Mouse (Mus musculus) spleen, postnatal 10 days (tissue): ENCODE results near the gene Ankrd60.
A peak's percentile ranks its signal among the peaks of the same experiment; 100 is the strongest.

Experiments
- DNase-seq, 2 experiments: peaks; one replicate each; pipeline ENCODE4 v3.0.0; 2021 to 2022; ENCODE audit warnings: low spot score in 2 of 2

The Ankrd60 gene

DNA sequence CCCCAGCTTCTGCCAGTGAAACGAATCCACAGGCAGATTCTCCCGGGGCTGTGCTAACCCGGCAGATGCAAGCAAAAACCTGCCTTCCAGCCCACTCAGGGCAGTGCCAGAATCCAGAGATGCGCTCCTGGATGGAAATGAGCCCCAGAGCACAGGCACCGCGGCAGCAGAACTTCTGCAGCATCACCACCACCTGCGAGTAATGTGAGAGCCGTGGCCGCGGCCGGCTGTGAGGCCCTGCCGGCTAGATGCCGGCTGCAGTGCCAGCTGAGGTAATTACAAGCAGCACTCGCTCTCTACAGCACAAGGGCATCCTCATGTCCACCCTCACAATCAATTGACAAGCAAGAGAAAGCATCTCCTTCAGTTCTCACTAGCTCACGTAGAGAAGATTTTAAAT lies 6.2 kb upstream of the Ankrd60 start:
- DNase-seq, result no peak

DNA sequence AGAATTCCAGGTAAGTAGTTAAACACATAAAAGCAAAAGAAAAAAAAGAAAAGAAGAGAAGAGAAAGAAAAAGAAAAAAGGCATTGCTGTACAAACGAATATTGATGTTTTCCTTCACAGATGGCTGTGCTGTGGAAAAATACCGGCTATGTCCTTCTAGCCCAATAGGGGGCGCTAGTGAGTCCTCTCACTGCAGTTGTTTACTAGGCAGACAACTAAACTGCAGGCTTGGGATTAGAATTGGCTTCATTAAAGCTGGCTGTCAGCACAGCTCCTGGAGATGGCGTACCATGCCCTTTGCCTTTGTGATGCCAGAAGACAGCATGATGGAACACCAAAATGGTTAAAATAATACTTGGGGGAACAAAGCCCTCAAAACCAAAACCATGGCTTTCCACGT lies 5.3 kb upstream of the Ankrd60 start:
- DNase-seq, result peak; percentile 33 to 64

DNA sequence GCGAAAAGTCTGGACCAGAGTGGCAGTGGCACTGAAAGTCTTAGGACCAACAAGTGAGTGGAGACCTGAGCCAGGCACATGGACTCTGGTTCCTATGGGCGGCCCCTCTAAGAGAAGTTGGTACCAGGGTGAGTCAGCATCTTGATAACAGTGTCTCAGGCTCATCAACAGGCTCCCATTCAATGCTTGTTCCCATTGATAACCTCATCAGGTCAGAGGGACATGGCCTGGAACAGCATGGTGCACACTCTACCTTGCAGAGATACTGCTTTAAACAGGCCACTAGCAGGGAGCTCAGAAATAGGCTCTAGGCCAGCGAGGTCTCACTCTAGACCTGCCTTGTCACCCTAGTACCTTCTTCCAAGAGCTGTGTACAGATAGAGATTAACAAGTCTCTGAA lies 4.7 kb upstream of the Ankrd60 start:
- no peak for DNase-seq

DNA sequence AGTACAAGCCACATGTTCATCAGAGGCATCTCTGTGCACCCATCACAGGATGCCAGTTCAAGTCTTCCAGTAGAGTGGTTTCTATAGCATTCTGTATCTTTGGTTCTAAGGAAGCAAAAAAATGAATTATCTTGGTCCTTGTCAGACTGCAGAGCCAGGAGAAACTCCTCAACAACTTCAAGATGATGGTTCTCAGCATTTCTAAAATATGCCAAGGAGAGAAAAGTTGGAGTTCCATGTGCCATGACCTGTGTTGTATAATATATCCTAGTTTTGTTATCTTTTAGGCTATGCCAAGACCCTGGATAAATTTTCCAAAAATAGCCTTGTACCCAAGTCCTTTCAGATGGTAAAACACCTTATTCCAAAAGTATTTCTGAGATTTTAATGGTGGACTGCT lies 2.9 kb upstream of the Ankrd60 start:
- no peak for DNase-seq

DNA sequence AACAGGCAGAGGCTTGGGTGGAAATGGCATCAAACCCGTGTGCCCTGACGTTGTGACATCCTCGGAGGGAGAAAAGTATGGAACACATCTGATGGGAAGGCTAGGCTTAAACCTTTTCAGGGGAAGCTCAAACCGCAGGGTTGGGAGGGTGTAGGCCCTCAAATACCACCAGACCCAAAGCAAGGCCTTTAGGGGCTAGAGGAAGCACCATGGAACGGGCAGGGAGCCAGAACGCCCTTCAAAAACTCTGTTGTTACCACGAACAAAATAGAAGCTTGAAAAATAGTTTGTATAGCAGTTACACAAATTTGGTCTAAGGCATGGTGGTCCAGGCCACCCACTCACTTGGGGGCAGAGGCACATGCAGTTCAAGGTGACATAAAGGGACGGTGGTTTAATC lies 430 bp upstream of the Ankrd60 start:
- DNase-seq, result no peak

DNA sequence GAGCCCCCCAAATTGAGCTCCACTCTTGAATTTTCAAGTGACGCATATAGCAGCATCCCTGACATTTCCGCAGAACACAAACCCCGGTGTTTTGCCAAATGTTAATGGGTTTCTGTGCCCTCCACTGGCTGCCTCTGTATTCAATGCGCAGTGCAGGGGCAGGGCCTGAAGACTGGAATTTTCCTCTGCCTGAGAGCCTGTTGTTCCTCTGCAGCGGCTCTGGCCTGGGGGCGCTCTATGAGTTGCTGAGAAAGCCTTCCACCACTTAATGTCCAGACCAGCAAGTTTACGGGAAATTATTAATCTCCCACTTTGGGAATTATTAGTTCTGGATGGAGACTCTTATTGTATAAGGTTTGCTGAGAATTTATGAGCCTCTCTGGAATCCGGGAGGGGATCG lies 14.0 kb downstream of the Ankrd60 start:
- DNase-seq, result no peak

DNA sequence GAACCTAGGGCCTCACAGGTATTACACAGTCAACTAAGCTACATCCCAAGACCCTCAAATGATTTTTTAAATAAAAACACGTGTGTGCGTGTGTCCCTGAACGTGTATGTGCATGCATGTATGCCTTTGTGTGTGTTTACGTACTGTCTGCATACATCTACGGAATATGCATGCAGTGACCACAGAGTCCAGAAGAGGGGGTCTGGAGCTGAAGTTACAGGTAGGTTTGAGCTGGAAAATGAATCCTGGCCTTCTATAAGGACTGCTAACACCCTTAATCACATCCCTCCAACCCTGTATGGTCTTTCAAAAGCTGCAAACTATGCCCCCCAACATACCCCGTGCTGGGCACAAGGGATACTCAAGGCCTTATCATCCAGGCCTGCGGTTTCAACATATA lies 14.8 kb downstream of the Ankrd60 start:
- no peak for DNase-seq

DNA sequence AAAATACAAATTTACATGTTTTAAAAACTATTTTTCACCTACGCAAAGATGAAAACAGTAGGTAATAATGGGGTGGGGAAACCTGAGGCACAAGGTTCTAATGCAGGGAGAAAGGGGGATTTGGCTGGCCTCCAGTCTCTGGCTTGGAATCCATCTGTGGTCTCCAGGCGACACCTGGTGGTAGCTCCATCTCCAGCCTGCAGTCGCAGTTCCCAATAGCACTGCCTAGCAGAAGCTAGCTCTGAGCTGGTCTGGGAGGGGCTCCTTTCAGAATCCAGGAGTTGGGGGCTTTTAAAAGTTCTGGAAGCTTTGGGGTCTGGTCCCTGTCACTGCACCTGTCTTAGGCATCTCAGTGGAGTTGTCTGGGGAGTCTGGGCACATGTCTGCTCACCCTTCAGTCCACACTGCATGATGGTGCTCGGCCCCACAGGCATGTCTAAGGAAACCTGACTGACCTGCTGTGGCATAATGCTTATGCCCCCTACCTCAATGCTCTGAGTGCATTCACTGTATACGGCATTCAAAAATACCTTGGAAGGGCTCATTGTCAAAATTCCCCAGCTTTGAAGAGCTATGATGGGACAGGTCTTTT lies 16.2 kb downstream of the Ankrd60 start:
- peak in 1 of 2 experiments; percentile 73 for DNase-seq

DNA sequence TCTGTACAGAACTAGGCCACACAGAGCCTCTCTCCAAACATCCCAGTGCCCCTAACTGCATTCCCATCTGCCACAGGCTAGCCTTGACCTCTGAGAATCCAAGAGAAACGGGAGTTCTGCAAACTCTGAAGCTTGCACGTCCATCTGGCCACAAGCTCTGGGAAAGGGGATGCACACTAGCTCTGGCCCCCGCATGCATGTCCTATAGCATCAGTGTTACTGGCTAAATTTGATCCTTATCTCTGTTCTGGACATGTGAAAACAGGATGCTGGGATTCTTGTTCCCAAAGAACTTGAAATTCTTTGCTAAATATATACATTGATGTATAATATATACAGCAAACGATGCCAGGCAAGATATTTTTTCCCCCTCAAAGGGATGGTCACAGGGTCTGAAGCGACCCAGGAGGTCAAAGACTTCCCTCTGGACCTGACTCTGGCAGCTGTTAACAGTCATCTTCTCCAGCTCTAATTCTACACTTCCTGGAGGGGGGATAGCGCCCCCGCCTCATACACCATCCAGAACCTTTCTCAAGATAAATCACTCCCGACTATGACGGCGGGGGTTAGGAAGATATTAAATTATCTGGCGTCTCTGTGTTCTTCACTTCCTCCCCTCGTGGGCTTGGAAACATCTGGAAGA lies 19.3 kb downstream of the Ankrd60 start:
- DNase-seq, result no peak

DNA sequence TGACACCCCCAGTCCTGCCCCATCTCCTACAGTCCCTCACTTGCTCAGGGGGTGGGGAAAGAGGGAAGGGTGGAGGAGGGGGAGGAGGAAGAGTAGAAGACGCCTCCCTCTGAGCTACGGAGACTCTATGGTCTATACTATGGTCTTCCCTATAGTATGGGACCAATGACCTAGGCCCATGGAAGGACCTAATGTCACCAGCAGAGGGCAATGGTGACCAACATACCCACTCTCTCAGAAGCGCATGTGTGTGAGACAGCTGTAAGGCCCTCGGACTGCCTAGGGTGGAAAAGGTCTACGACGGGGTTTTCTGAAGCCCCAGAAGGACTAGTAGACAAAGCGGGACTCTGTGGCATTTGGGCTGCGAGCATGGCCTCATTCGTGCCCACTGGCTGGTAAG lies 24.3 kb downstream of the Ankrd60 start:
- peak in 1 of 2 experiments; percentile 52 for DNase-seq

DNA sequence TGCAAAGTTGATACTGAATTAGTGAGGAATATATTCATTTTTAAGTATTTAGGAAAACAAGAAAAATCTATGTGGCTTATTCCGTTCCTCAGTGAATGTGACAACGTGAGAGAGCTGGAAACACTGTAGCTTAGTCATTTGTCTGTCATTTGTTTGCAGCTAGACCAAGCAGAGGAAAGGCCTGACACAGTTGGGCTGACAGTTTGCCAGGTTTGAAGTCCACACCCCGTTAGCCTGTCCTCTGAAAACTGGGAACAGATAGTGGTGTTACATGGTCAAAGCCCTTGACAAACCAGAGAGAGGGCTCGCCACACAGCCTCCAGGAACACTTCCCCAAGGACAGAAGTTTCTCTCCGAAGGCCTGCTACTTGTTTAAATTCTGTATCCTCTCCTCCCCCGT lies 27.5 kb downstream of the Ankrd60 start:
- no peak for DNase-seq

DNA sequence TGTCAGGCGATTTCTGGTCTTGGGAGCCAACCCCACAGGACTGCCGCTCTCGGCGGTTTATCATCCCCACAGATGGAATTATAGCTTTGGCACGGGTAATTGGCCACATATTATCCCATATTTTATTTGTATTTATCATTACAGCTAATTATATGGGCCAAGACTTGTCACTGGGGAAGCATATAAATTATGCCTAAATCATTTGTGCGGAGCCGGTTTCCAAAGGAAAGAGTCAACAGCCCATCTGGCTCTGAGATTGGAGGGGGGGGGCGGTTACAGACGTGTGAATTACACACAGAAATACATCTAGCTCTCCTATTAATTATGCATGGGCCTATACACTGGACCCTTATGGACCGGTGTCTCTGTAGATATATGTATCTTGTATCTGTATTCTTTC lies 28.9 kb downstream of the Ankrd60 start:
- no peak for DNase-seq

DNA sequence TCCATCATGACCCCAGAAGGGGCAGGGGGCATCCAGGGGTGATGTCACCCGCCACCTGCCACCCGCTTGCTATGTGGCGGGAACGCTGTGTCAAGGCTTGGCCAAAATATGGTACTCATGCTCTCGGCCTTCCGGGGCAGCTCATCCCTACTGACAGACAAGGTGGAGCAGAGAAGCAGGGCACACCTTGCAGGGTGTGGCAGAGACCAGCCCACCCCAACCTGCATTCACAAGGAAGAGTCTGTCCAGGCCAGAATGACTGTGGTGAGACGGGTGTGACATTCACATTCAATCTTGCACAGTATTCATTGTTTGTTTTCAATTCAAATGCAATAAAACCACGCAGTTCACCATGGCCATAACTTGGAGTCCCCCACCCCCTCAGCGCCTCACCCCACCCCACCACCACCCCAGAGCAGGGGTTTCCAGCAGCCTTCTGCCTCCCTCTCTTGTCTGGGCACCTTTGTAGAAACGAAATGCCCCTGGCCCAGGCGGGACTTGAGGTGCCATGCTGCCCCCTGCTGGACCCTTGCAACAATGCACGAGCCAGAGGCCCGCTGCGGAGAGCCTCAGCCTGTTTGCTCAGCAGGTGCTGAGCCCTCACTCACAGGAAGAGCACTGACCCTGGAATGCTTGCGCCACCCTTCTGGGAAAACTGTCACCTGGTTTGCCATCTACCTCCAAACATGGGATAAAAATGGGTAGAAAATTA lies 32.0 kb downstream of the Ankrd60 start:
- peak; percentile 64 to 81 for DNase-seq

DNA sequence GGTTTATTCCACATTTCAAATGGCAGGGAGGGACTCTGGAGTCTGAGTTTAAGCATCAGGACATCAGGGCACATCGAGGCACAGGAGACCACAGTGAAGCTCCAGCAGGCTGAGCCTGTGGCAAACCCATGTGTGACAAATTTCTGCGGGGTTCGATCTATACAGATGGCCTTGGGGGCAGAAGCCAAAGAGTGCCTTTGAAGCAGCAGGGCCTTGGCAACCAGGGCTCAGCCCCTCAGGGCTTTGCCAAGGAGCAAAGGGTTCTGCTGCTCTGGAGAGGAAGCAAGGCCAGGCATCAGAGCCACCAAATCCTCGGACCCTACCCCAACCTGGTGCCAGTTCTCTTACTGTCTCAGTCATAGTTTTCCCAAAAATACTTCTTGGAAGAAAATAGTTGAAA lies 35.4 kb downstream of the Ankrd60 start:
- no peak for DNase-seq

DNA sequence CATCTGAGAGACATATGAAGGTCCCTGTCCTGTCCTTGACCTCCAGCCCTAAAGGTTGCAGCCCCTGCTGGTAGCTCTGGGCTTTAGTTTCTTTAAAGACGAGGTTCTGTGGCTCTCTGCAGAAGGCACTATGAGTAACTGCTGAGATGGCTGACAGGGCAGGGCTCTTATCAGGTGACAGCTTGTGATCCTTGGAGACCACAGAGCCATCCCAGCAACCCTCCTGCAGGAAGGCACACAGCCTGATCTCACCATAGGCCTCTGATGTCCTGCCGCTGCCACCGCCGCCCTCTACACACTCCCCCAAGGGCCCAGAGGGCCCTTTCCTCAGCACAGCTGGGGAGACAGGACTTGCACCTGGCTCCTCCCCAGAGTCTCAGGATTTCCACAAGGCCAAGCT lies 36.4 kb downstream of the Ankrd60 start:
- DNase-seq, result no peak

DNA sequence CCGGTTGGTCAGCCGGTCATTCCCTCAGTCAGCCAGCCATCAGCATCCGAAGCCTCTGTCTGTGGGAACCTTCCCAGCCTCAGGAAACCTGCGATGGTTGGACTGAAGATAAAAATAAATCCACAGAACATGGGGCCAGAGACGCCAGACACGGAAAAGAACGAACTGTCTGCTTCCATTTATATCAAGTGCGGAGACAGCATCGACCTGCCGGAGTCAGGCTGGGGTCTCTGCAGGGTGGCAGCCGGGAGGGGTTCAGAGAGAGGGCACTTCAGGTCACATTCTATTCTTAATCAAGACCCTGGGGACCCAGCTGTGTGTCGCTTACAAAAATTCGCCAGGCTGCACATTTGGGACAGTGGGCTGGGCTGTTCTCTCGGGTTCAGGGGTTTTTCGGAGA lies 38.4 kb downstream of the Ankrd60 start:
- DNase-seq, result no peak

DNA sequence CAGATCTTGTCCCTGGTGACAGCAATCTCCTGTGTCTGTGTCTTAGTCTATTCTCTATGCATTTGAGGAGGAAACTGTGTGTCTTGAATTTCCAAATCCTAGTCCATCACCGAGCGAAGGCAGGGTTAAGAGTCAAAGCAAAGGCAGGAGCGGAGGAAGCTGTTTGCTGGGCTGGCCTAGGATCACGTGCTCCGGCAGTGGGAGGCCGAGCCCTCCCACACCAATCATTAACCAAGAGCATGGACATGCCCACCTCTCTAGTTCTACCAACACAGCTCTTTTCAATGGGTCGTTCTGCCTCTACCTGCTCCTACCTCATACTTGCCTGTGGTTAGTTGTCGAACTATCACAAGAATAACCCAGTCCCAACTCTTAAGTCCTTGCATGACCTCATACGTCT lies 42.3 kb downstream of the Ankrd60 start:
- DNase-seq, result no peak

DNA sequence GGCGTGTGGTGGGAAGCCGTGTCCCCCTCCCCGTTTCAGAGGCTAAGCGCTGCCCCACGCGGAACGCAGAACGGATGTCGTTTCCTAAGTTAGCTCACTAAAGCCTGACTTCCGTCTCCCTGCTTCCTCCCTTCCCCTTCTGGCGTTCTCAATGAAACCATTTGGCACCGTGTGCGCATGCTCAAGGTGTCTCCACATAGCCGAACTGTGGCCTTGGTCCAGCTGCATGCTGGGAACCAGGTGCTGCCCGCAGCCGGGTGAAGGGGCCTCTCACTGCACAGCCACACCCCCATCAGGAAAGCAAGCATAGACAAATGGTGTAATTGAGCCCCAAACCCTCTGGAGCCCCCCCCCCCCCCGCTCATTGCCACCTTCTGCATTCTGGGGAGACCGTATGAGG lies 42.8 kb downstream of the Ankrd60 start:
- no peak for DNase-seq

DNA sequence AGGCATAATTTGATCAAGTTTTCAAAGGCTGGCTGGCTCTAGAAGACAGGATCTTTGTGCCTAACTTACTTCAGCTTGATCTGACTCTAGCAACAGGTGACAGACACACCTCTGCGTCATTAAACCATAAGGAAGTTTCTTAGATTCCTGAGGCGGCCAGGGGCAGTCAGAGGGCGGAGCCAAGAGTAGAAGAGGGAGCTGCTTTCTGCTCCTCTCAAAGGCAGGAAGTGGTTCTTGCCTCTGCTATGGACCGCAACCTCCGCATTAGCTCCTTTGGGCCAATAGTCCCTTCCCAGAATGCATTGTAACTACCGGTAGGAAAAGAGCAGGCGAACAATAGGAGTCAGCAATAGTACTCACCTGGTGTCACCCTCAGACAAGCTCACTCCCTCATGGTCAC lies 43.6 kb downstream of the Ankrd60 start:
- no peak for DNase-seq

DNA sequence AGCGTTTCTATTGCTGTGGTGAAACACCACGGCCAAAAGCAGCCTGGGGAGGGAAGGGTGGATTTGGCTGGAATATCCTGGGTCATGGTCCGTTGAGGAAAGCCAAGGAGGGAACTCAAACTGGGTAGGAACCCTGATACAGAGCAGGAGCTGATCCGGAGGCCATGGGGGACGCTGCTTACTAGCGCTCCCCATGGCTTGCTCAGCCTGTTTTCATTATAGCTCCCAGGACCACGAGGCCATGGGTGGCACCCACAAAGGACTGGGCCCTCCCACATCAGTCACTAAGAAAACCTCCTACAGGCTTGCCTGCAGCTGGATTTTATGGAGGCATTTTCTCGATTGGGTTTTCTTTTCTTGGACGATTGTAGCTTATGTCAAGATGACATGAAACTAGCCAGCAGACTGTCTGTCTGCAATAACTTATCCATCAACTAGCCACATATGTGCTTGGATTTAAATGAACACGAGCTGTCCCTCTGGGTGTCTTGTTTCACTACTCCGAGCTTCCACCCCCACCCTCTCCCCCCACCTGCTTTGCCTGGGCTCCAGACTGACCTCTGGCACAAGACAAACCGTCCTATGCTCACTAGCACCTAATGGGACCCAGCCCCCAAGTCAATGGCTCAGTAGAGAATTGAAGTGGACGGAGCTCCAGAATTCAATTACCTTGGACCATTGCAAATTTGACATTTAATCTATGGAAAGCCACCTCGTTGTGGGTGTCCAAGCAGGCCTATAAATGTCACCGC lies 45.3 kb downstream of the Ankrd60 start:
- DNase-seq, result no peak

DNA sequence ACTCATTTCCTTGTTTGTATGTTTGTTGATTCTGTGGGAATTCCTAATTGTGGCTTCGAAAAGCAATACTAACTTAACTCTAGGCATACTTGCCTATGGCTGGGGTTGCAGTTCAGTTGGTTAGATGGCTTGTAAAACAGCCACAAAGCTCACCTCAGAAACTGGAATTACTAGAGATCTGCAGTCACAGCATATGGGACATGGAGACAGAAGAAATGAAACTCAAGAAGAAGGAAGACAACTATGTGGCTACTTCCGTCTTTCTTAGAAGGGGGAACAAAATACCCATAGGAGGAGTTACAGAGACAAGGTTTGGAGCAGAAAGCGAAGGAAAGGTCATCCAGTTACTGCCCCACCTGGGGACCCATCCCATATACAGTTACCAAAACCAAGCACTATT lies 49.7 kb downstream of the Ankrd60 start:
- DNase-seq, result no peak

DNA sequence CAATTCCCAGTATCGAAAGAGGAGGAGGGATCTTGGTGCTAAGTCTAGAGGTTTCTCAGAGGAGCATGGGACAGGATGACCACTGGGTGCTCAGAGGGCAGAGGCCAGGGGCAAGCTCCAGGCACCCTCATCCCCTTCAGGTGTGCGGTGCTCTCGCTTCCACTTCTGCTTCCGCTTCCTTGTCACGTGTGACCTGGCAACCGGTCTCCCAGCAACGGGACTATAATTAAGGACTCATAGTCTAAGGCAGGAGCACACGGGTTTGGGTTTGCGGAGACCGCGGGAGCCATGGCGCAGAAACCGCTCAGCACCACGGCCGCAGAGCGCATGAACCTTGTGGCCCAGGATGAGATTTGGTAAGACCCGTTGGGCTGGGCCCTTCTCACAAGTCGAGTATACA lies 55.8 kb downstream of the Ankrd60 start, which contains the start of gene 1700021F07Rik:
TSS of gene 1700021F07Rik (plus strand) at position 211 of the 400 bp plus-strand sequence.
- no peak for DNase-seq
